Mouse (Mus musculus): Measurements from ENCODE around the gene Sstr4. TPM values are rescaled to one million over a fixed set of nuclear protein-coding genes. Genes with fewer than 3 reads are reported as not detected.
A peak's percentile ranks its signal among the peaks of the same experiment; 100 is the strongest.

Gene Sstr4
- polyA plus RNA-seq, 1 experiment from 2014 or later: 0.70 TPM

DNA sequence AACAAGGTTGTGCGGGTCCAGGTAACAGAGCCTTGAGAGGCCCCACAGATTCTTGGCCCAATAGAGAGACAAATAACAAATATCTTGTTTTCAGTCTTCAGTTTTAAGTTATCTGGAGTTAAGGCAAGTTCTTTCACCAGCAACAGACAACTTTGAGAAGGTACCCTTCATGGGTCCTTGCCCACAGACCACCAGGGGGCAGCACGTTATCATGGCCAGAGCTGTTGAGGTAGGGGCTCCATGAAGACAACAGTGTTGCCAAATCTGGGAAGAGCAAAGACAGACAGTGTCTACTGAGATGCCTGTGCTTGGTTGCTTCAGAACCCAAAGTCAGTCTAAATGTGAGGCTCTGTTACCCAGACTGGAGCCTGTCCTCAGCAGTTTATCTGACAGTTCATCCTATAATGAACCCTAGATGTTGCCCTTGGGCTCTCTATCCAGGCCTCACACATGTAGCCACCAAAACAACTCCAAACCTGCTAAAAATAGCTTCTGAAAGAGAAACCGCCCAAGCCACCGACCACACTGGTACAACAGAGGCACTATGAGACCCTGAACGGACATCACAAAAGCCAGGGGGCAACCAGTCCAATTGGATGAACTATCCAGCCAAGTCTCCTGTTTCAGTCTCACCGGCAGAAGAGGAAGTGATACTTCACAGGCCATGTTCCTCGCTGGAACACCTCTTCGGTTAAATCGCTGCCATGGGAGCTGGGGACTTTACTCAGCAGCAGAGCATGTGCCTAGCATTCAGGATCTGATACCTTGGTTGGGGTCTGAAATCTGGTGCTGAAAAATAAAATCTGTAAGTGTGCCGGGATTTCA is 19.6 kb upstream of the Sstr4 start:
- Histone ChIP-seq H3K4me3 (replicated peaks) (no peak overlapping the region), H3K27me3 (no peaks in the 10 kb centered on the region), H3K9me3 (no peaks in the 10 kb centered on the region), H3K4me2 (no peak overlapping the region), H3K36me3 (replicated peaks) (no peaks in the 10 kb centered on the region), H3K4me1 (no peaks in the 10 kb centered on the region), H3K9ac (no peak overlapping the region), H3K27ac (no peak overlapping the region)
- ATAC-seq (ENCODE audit: low FRiP score): peak; percentile 55; the same call in 1 of the 2 replicates
- WGBS: 79% methylated on average over 10 of the region's 10 CpGs

DNA sequence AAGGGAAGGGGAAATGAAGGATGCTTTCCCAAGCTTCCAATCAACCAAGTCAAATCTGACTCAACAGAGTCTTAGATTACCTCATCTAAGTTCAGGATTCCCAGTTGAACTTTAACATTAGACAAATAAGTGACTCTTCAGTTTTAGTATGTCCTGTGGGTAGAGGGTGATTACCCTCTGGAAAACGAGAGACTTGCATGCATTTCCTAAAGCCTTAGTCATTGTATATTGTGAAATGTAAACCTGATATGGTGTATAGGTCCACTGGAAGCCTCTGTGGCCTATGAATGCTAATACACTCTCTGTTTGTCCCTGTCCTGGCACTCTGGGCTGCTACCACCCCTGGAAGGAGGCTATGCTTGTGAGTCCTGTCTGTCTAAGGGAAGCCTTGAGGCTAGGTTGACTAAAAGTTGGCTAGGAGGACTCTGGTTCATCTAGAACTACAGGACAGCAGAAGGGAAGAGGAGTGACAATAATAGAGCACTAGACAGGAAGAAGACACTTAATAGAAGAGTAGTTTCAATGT is 16.3 kb upstream of the Sstr4 start:
- Histone ChIP-seq H3K27ac (no peak overlapping the region), H3K36me3 (replicated peaks) (no peaks in the 10 kb centered on the region), H3K9ac (no peak overlapping the region), H3K4me3 (replicated peaks) (no peak overlapping the region), H3K27me3 (no peaks in the 10 kb centered on the region), H3K4me2 (no peak overlapping the region), H3K4me1 (no peaks in the 10 kb centered on the region), H3K9me3 (no peaks in the 10 kb centered on the region)
- ATAC-seq (ENCODE audit: low FRiP score): no peak
- 91% methylated on average over 1 of the region's 1 CpGs for WGBS

DNA sequence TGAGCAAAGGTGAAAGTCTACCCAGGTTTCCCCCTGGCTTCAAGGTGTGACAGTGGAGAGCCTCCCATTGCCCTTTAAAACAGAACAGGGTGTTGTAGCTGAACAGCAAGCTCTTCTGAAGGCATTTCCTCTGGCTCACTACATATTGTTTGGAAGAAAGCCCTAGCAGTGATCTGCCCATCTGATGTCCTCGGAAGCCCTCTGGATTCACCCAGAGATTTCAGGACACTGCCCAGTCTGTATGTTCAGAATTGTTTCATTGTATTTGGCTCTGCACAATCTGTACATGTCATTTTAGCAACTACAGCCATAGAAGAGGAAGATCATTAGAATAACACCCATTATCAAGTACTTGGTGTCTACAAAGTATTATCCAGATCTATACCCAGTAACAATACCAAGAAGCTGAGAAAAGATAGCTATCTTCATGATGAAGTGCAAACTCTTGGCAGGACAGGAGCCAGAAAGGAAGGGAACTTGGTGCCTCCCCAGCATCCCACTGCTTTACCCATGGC is 15.2 kb upstream of the Sstr4 start:
- no peaks in the 10 kb centered on the region for H3K36me3 ChIP-seq (replicated peaks)
- H3K4me3 ChIP-seq (replicated peaks): no peak overlapping the region
- no peak overlapping the region for H3K9ac ChIP-seq
- H3K27me3 ChIP-seq: no peaks in the 10 kb centered on the region
- ATAC-seq (ENCODE audit: low FRiP score): no peak
- no peak overlapping the region for H3K27ac ChIP-seq
- WGBS: 91% methylated on average over 1 of the region's 1 CpGs
- H3K9me3 ChIP-seq: no peaks in the 10 kb centered on the region
- H3K4me1 ChIP-seq: no peaks in the 10 kb centered on the region
- no peak overlapping the region for H3K4me2 ChIP-seq

DNA sequence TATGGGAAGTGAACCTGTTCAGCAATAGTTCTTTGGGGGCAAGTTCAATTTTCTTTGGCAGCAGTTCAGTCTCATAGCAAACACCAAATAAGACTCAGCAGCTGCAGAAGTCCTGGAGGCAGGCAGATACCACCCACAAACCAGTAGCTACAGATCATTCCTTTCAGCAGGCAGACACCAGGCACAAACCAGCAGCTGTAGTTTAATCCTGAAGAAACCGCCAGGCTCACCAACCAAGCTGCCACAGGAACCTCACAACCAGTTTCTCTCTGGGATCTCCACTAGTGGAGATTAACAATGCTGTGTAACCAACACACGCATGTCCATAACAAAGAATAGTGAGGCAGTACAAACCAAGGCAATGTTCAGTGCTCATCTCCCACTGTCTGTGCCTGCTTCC is 14.1 kb upstream of the Sstr4 start:
- ATAC-seq (ENCODE audit: low FRiP score): no peak

DNA sequence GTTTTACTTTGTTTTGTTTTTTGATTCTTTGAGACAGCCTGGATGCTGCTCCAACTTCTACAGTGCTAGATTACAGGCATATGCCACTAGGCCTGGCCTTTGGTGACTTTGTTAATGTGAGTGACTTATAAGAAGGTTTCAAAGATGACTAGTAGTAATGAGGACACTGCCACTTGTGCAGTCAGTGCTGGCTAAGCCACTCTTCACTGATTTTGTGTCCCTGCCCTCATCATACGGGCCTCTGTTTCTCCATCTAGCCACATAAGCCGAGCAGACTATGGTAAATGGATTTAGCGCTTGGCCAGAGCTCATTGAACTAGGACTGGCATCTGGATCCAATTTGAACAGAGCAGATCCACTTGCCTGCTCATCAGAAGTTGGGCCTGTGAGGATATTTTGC is 8.7 kb upstream of the Sstr4 start:
- no peak for ATAC-seq (ENCODE audit: low FRiP score)
- Histone ChIP-seq H3K27me3 (no peaks in the 10 kb centered on the region), H3K9ac (no peak overlapping the region), H3K4me1 (no peaks in the 10 kb centered on the region), H3K27ac (no peak overlapping the region), H3K4me3 (replicated peaks) (no peak overlapping the region), H3K4me2 (no peak overlapping the region), H3K9me3 (no peaks in the 10 kb centered on the region), H3K36me3 (replicated peaks) (no peaks in the 10 kb centered on the region)
- 76% methylated on average over 3 of the region's 3 CpGs for WGBS

More for the DNA sequence above, 14.1 kb upstream of the Sstr4 start:
- no peaks in the 10 kb centered on the region for H3K27me3 ChIP-seq
- H3K4me3 ChIP-seq (replicated peaks): no peak overlapping the region
- H3K4me2 ChIP-seq: no peak overlapping the region
- H3K4me1 ChIP-seq: no peaks in the 10 kb centered on the region
- H3K36me3 ChIP-seq (replicated peaks): no peaks in the 10 kb centered on the region
- H3K9ac ChIP-seq: no peak overlapping the region
- no peaks in the 10 kb centered on the region for H3K9me3 ChIP-seq
- H3K27ac ChIP-seq: no peak overlapping the region
- 86% methylated on average over 2 of the region's 2 CpGs for WGBS

DNA sequence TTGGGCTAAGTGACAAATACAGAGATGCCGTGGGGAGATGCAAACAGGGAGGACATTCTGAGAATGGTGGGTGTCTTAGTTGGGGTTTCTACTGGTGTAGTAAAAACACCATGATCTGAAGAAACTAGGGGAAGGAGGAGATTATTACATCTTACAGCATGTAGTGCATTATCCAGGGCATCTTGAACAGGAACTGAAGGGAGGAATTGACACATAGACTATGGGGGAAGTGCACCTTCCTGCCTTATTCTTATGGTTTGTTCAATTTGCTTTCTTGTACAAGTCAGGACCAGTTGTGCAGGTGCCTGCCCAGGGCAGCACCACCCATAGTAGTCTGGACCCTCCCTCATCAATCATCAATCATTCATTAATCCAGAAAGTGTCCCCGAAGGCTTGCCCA is 8.2 kb upstream of the Sstr4 start:
- Histone ChIP-seq H3K27ac (no peak overlapping the region), H3K27me3 (no peaks in the 10 kb centered on the region), H3K4me1 (no peaks in the 10 kb centered on the region), H3K36me3 (replicated peaks) (no peaks in the 10 kb centered on the region), H3K9me3 (no peaks in the 10 kb centered on the region), H3K9ac (no peak overlapping the region), H3K4me3 (replicated peaks) (no peak overlapping the region), H3K4me2 (no peak overlapping the region)
- ATAC-seq (ENCODE audit: low FRiP score): no peak
- 94% methylated on average over 2 of the region's 2 CpGs for WGBS

DNA sequence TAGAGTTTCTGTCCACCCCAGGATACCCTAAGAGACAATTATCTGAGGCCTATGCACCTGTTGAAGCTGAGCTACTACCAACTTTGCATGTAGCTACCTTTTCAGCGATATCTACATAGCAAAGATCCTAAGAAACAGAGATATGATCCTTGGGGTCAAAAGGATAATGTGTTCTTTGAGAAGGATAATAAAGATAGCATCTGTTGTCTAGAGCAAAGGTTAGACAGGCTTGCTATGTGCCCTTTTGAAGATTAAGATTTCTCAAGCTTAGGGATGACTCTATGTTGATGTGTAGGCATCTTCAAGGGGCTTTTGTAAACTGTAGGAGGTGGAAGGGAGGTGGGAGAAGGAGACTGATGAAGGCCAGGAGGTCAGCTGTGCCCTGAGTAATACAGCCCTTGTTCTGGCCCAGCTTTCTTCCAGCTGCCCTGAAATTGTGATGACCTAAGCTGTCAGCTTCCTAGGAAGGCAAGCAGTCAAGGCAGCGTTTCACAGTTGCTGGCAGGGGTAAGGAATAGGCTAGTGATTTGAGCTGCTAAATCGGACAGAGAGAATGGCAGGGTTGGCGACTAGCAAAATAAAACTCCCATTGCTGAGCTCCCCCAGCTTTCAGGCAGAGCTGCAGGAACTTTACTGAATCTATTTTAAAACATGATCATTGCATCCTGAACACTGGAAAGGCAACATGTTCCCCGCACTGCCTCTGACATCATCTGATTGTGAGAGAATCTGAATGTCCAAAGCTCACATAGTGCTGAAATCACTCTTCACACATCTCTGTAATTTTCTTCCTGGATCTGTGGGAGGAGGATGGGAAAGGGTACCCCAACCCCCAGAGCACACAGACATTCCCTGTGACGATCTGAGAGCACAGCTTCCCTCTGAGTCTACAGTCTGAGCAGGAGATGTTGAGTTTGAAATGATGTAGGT is 7.2 kb upstream of the Sstr4 start:
- Histone ChIP-seq H3K27me3 (no peaks in the 10 kb centered on the region), H3K4me1 (no peaks in the 10 kb centered on the region), H3K4me3 (replicated peaks) (no peak overlapping the region), H3K36me3 (replicated peaks) (no peaks in the 10 kb centered on the region), H3K4me2 (no peak overlapping the region), H3K9me3 (no peaks in the 10 kb centered on the region), H3K9ac (no peak overlapping the region), H3K27ac (no peak overlapping the region)
- no peak for ATAC-seq (ENCODE audit: low FRiP score)
- 82% methylated on average over 6 of the region's 6 CpGs for WGBS

DNA sequence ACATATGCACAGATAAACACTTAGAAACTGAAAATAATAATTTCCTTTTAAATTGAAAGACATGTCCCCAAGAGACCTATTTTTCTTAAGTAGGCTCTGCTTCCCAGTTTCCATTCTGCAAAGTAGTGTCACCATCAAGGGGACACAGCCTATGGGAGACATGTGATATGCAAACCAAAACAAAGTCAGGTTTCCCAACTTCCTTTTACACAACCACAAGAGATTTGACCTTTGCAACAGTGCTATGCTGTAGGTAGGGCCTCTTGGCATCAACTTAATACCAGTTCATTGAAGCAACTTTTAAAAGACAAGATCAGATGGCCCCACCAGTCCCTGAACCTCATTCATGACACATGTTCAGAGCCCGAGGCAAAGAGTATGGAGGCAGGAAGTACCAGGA is 2.0 kb upstream of the Sstr4 start:
- Histone ChIP-seq H3K27ac (no peak overlapping the region), H3K4me2 (no peak overlapping the region), H3K4me3 (replicated peaks) (no peak overlapping the region), H3K4me1 (peaks cover 10% of the 10 kb centered on the region; the same call in 1 of the 2 replicates), H3K27me3 (peaks cover 44% of the 10 kb centered on the region), H3K9me3 (no peaks in the 10 kb centered on the region), H3K36me3 (replicated peaks) (no peaks in the 10 kb centered on the region), H3K9ac (no peak overlapping the region)
- WGBS: 85% methylated on average over 1 of the region's 1 CpGs
- no peak for ATAC-seq (ENCODE audit: low FRiP score)

DNA sequence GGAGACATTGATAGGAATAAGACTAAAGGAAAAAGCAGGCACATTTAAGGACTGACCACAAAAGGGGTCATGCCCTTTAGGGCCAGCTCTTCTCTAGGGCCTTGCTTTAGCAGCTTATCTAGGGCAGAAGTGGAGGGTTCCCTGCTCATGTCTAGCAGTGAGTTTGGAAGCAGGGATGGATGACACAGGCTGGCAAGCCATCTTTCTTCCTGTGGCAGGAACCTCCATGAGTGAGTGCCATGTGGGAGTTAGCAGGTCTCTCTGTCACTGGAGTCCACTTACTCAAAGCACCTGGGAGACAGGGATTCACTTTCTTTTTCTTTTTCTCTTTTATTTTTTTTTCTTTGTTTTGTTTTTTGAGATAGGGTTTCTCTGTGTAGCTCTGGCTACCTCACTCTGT is 1.3 kb upstream of the Sstr4 start:
- no peak for ATAC-seq (ENCODE audit: low FRiP score)
- H3K27me3 ChIP-seq: peaks cover 44% of the 10 kb centered on the region

DNA sequence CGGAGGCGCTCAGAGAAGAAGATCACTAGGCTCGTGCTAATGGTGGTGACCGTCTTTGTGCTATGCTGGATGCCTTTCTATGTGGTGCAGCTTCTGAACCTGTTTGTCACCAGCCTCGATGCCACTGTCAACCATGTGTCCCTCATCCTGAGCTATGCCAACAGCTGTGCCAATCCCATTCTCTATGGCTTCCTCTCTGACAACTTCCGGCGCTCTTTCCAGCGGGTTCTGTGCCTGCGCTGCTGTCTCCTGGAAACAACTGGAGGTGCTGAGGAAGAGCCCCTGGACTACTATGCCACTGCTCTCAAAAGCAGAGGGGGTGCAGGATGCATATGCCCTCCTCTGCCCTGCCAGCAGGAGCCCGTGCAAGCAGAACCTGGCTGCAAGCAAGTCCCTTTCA is 1.1 kb downstream of the Sstr4 start:
- H3K4me1 ChIP-seq: peaks cover 10% of the 10 kb centered on the region; the same call in 1 of the 2 replicates
- WGBS: 71% methylated on average over 10 of the region's 10 CpGs
- no peaks in the 10 kb centered on the region for H3K9me3 ChIP-seq
- no peak for ATAC-seq (ENCODE audit: low FRiP score)
- no peaks in the 10 kb centered on the region for H3K36me3 ChIP-seq (replicated peaks)
- peaks cover 44% of the 10 kb centered on the region for H3K27me3 ChIP-seq
- no peak overlapping the region for H3K4me2 ChIP-seq
- no peak overlapping the region for H3K27ac ChIP-seq
- H3K4me3 ChIP-seq (replicated peaks): no peak overlapping the region
- no peak overlapping the region for H3K9ac ChIP-seq

More for the DNA sequence above, 1.3 kb upstream of the Sstr4 start:
- Histone ChIP-seq H3K27ac (no peak overlapping the region), H3K4me1 (peaks cover 10% of the 10 kb centered on the region; the same call in 1 of the 2 replicates), H3K9me3 (no peaks in the 10 kb centered on the region), H3K4me2 (no peak overlapping the region), H3K9ac (no peak overlapping the region), H3K36me3 (replicated peaks) (no peaks in the 10 kb centered on the region), H3K4me3 (replicated peaks) (no peak overlapping the region)

DNA sequence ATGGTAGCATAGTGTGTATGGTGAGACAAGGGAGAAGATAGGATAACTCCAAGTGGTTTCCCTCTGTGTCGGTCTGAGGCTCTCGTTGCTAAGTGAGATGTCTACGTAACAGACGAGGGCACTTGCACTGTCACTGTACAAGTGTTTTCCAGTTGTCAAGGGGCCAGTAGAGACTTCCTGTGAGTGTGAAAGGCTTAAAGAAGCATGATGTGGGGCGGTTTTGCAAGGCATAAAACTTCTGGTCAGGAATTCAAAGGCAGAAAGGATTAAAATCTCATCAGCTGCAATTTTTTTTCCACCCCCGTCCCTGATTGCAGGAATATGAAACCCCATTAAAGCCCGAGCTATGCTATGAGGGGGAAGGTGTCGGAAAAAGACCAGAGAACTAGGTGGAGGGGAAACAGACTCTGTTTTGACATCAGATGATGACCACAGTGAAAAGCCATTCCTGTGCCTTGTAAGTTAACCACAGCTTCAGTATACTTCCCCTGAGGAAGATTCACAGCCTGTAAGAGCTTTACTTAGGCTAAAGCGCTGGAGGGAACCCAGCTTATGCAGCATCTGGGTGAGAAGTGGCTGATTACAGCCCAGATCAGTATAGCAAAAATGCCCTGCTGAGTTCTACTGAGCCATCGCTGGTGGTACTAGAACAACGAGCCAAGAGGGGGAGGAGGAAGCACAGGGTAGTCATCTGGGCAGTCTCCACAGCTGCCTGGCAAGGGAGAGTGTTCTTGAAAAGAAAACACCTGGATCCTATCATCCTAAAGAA is 2.1 kb downstream of the Sstr4 start:
- H3K9me3 ChIP-seq: no peaks in the 10 kb centered on the region
- no peak for ATAC-seq (ENCODE audit: low FRiP score)
- no peaks in the 10 kb centered on the region for H3K36me3 ChIP-seq (replicated peaks)
- no peak overlapping the region for H3K4me3 ChIP-seq (replicated peaks)
- H3K27ac ChIP-seq: no peak overlapping the region
- no peak overlapping the region for H3K9ac ChIP-seq
- H3K4me2 ChIP-seq: no peak overlapping the region
- WGBS: 74% methylated on average over 11 of the region's 11 CpGs
- peaks cover 10% of the 10 kb centered on the region; the same call in 1 of the 2 replicates for H3K4me1 ChIP-seq
- peaks cover 44% of the 10 kb centered on the region for H3K27me3 ChIP-seq

DNA sequence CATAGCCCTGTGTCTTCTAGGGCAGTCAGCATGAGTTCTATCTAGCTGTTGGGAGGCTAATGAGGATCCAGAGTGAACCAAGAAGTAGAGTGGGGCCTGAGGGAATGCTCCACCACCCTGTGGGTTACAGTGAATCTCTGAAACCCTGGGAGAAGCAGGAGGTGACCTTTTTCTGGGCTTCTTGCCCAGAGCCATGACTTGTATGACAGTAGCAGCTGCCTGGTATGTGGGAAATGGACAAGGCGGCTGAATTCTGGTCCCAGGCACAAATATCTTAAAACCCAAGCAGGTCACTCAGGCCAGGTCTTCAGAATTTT is 2.6 kb downstream of the Sstr4 start:
- Histone ChIP-seq H3K9ac (no peak overlapping the region), H3K27me3 (peaks cover 44% of the 10 kb centered on the region), H3K9me3 (no peaks in the 10 kb centered on the region), H3K4me3 (replicated peaks) (no peak overlapping the region), H3K36me3 (replicated peaks) (no peaks in the 10 kb centered on the region), H3K27ac (no peak overlapping the region), H3K4me2 (no peak overlapping the region), H3K4me1 (peaks cover 10% of the 10 kb centered on the region; the same call in 1 of the 2 replicates)
- ATAC-seq (ENCODE audit: low FRiP score): no peak
- 94% methylated on average over 1 of the region's 1 CpGs for WGBS

Measured in forebrain, embryonic 12.5 days (tissue).